Mouse (Mus musculus): ENCODE results near the gene Unk.

DNA sequence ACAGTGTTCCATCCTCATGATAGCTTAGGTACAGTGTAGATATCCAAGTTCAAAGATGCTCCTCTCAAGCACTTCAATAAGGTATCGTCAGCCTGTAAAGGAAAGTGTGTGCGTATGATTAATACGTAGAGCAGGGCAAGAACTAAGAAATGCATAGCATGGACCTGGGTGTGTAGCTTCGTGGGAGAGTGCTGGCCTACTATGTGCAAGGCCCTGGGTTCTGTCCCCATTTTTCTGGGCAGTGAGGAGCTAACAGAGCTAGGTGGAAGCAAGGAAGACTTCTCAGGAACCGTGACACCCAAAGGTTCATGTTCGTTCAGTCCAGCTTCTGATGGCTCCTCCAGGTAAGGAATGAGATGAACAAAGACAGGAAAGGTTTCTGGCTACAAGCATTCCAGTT is 15.1 kb downstream of the Unk start:
- TF ChIP-seq POLR2A (IDR thresholded peaks at IDR 0.05; ENCODE audit: low read depth, low read length) (no peak), CTCF (IDR thresholded peaks at IDR 0.05; ENCODE audit: extremely low read depth, insufficient read length, insufficient replicate concordance, low read depth, low read length) (no peak)

All from small intestine, adult 2 months (tissue).